ENCODE assay signal across 18 mouse cellular contexts in the genomic region with DNA sequence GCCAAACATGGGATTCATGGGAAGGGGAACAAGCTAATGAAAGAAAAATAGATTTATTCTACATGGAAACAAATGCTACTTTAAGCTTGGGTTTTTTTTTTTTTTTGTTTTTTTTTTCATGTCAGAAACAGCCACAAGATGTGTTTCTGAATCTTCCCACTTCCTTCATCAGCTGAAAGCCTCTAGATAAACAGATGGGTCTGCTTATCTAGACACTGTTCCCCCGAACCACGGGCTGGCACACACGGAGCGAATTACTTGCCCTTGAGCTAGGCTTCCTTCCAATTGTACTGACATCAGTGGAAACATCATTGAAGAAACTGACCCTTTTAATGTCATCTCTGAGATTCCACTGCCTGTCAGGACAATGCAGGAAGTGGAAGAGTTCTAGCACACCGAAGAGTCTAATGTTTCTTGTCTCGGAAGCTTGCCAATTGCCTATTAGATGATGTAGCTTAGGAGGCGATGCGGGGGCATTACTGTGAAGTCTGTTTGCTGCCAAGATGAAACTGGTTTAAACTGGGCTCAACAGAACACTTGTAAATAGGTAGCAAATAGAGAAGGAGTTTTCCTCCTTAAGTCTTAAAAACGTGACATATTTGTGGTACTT. TPM values are rescaled to one million over a fixed set of nuclear protein-coding genes. Genes with fewer than 3 reads are reported as not detected.
DNase-seq lines count a peak whose midpoint lies in the region; ATAC-seq and TF ChIP-seq lines count a peak whose summit lies in the region.
"Had no signal": no experiment of that assay in that cellular context is flagged by ENCODE, and none has a peak within 500 bp of the region (broad histone marks: within the 10 kb centered on the region; RNA-seq: fewer than 3 reads in every experiment).

No protein-coding gene starts in this region.

- H3K9me3 ChIP-seq in MEL (replicated peaks; ENCODE audit: insufficient read depth, low read length), result no peaks in the 10 kb centered on the region
- no peaks in the 10 kb centered on the region for H3K9me3 ChIP-seq in liver, embryonic 11.5 days (ENCODE audit: control insufficient read depth, low read length)
- H3K9me3 ChIP-seq in kidney, embryonic 15.5 days (replicated peaks), result no peaks in the 10 kb centered on the region; the same call in 1 of the 2 replicates
- H3K9me3 ChIP-seq: forebrain, embryonic 15.5 days; hindbrain, embryonic 10.5 days; neural tube, embryonic 12.5 days; stomach, embryonic 15.5 days had no signal

- WGBS in liver, embryonic 11.5 days, result 54% methylated on average over 9 of the region's 9 CpGs
- WGBS in kidney, embryonic 15.5 days, result 84% methylated on average over 9 of the region's 9 CpGs

- TF ChIP-seq CTCF in MEL (IDR thresholded peaks at IDR 0.05 in 2 of 3, conservative IDR thresholded peaks at IDR 0.05 in 1 of 3; ENCODE audit: control insufficient read depth in 1 of 3, insufficient read depth in 1 of 3, low read depth in 2 of 3, low read length in 3 of 3, poor library complexity in 1 of 3, severe bottlenecking in 1 of 3), result no peak

- no peak overlapping the region for H3K4me2 ChIP-seq in liver, embryonic 11.5 days
- no peak overlapping the region for H3K4me2 ChIP-seq in kidney, embryonic 15.5 days
- H3K4me2 ChIP-seq: forebrain, embryonic 15.5 days; heart, embryonic 13.5 days; neural tube, embryonic 12.5 days; stomach, embryonic 15.5 days had no signal

- peaks cover 4 to 5% of the 10 kb centered on the region in 2 experiments; a peak in 3 of 4 replicates for H3K27me3 ChIP-seq in MEL (ENCODE audit: control insufficient read depth in 1 of 2, insufficient read depth in 2 of 2, low read length in 2 of 2)
- no peaks in the 10 kb centered on the region for H3K27me3 ChIP-seq in liver, embryonic 11.5 days (replicated peaks; ENCODE audit: control insufficient read depth, insufficient read depth, low read length)
- H3K27me3 ChIP-seq in kidney, embryonic 15.5 days, result no peaks in the 10 kb centered on the region
- H3K27me3 ChIP-seq: forebrain, embryonic 15.5 days; heart, embryonic 13.5 days; neural tube, embryonic 12.5 days; stomach, embryonic 15.5 days had no signal

- ATAC-seq in liver, embryonic 11.5 days (replicated peaks; ENCODE audit: low FRiP score), result 0 out of 2 replicates have a peak, but pooled peaks have one; percentile 43
- no peak for ATAC-seq in kidney, embryonic 15.5 days (replicated peaks; ENCODE audit: low FRiP score)
- ATAC-seq: activated CD4-positive, CD25-positive, alpha-beta regulatory T cell, adult 4 months; forebrain, embryonic 15.5 days; inflammation-experienced regulatory T-cells, adult 6 months had no signal

- H3K79me2 ChIP-seq in MEL (ENCODE audit: control insufficient read depth, insufficient read depth, low read length, poor library complexity), result no peaks in the 10 kb centered on the region

- no peak overlapping the region for H3K27ac ChIP-seq in MEL (ENCODE audit: control insufficient read depth, low read depth, low read length)
- H3K27ac ChIP-seq in liver, embryonic 11.5 days (ENCODE audit: low read depth, low read length), result no peak overlapping the region
- no peak overlapping the region for H3K27ac ChIP-seq in kidney, embryonic 15.5 days
- H3K27ac ChIP-seq: forebrain, embryonic 15.5 days; heart, embryonic 13.5 days; hindbrain, embryonic 10.5 days; neural tube, embryonic 12.5 days; stomach, embryonic 15.5 days had no signal

- DNase-seq in layer of hippocampus, adult 18-20 months (ENCODE audit: low spot score in 2 of 2), result peak; percentile 56 to 71
- no peak for DNase-seq in layer of hippocampus, adult 11-12 months (ENCODE audit: low spot score)
- DNase-seq in 3T3-L1 (ENCODE audit: low read depth, low spot score) (peak; percentile 5), MEL (ENCODE audit: low read depth, low spot score) (peak; percentile 82)
- DNase-seq in liver, embryonic 11.5 days (ENCODE audit: low spot score), result no peak
- no peak for DNase-seq in urinary bladder, postnatal 10 days (ENCODE audit: low spot score)
- DNase-seq: cerebellum, adult 11-12 months; gastrocnemius, postnatal 14 days; lung, adult 2 months; thymus, postnatal 14 days had no signal

- H3K9ac ChIP-seq in MEL (ENCODE audit: control insufficient read depth, low read depth, low read length, poor library complexity, severe bottlenecking), result no peak overlapping the region
- H3K9ac ChIP-seq in liver, embryonic 11.5 days (ENCODE audit: low read depth, low read length), result no peak overlapping the region
- no peak overlapping the region for H3K9ac ChIP-seq in kidney, embryonic 15.5 days
- H3K9ac ChIP-seq: forebrain, embryonic 15.5 days; heart, embryonic 13.5 days; neural tube, embryonic 12.5 days; stomach, embryonic 15.5 days had no signal

- H3K4me3 ChIP-seq in MEL (ENCODE audit: control insufficient read depth in 1 of 2, insufficient read depth in 1 of 2, low read depth in 2 of 2, low read length in 2 of 2), result no peak overlapping the region
- no peak overlapping the region for H3K4me3 ChIP-seq in liver, embryonic 11.5 days (ENCODE audit: low read depth, low read length)
- H3K4me3 ChIP-seq in kidney, embryonic 15.5 days (replicated peaks), result no peak overlapping the region
- H3K4me3 ChIP-seq: forebrain, embryonic 15.5 days; heart, embryonic 13.5 days; hindbrain, embryonic 10.5 days; neural tube, embryonic 12.5 days; stomach, embryonic 15.5 days had no signal

- peak; percentile 92 for TF ChIP-seq EP300 in MEL (IDR thresholded peaks at IDR 0.05; ENCODE audit: low read depth in 1 of 2, low read length in 2 of 2)

- TF ChIP-seq POLR2A in MEL (IDR thresholded peaks at IDR 0.05; ENCODE audit: control insufficient read depth in 1 of 2, insufficient read depth in 1 of 2, low read depth in 1 of 2, low read length in 2 of 2, poor library complexity in 1 of 2), result no peak

- peaks cover 7 to 19% of the 10 kb centered on the region in 2 experiments for H3K4me1 ChIP-seq in MEL (ENCODE audit: control insufficient read depth in 1 of 2, insufficient read depth in 2 of 2, low read length in 2 of 2)
- H3K4me1 ChIP-seq in liver, embryonic 11.5 days (replicated peaks; ENCODE audit: control insufficient read depth, insufficient read depth, low read length), result no peaks in the 10 kb centered on the region
- H3K4me1 ChIP-seq in kidney, embryonic 15.5 days, result no peaks in the 10 kb centered on the region
- H3K4me1 ChIP-seq: heart, embryonic 13.5 days; neural tube, embryonic 12.5 days; stomach, embryonic 15.5 days had no signal

- H3K36me3 ChIP-seq in MEL (ENCODE audit: control insufficient read depth in 1 of 2, insufficient read depth in 2 of 2, low read length in 2 of 2), result peaks cover 0 to 8% of the 10 kb centered on the region in 2 experiments; a peak in 2 of 4 replicates
- H3K36me3 ChIP-seq in liver, embryonic 11.5 days (ENCODE audit: control insufficient read depth, insufficient read depth, low read length), result no peaks in the 10 kb centered on the region
- H3K36me3 ChIP-seq in kidney, embryonic 15.5 days, result no peaks in the 10 kb centered on the region
- H3K36me3 ChIP-seq: forebrain, embryonic 15.5 days; heart, embryonic 13.5 days; hindbrain, embryonic 10.5 days; neural tube, embryonic 12.5 days; stomach, embryonic 15.5 days had no signal

- no peak for TF ChIP-seq RAD21 in MEL (IDR thresholded peaks at IDR 0.05; ENCODE audit: low read depth, low read length)

TF ChIP-seq in MEL, 35 proteins besides CTCF, POLR2A, EP300 and RAD21 (continues in another document):
- peak; percentile 97 for TF ChIP-seq ZNF384 (IDR thresholded peaks at IDR 0.05; ENCODE audit: low read depth, low read length)
- TF ChIP-seq MYB (IDR thresholded peaks at IDR 0.05; ENCODE audit: low read depth, low read length), result no peak
- peak; percentile 97 for TF ChIP-seq TCF12 (IDR thresholded peaks at IDR 0.05; ENCODE audit: low read depth, low read length)
- TF ChIP-seq POLR2AphosphoS5 (IDR thresholded peaks at IDR 0.05; ENCODE audit: borderline replicate concordance, low read depth, low read length), result no peak
- peak; percentile 92 for TF ChIP-seq RCOR1 (IDR thresholded peaks at IDR 0.05; ENCODE audit: low read depth, low read length)
- TF ChIP-seq MAFK (IDR thresholded peaks at IDR 0.05; ENCODE audit: borderline replicate concordance, low read depth, low read length), result peak; percentile 65; the same call in 1 of the 2 replicates
- no peak for TF ChIP-seq E2F4 (IDR thresholded peaks at IDR 0.05; ENCODE audit: borderline replicate concordance, low read depth, low read length)
- no peak for TF ChIP-seq CHD2 (IDR thresholded peaks at IDR 0.05; ENCODE audit: low read length)
- TF ChIP-seq SIN3A (IDR thresholded peaks at IDR 0.05; ENCODE audit: low read length), result peak; percentile 82
- no peak for TF ChIP-seq UBTF (IDR thresholded peaks at IDR 0.05; ENCODE audit: borderline replicate concordance, insufficient read depth, low read depth, low read length)
- TF ChIP-seq NRF1 (IDR thresholded peaks at IDR 0.05; ENCODE audit: insufficient read depth, low read depth, low read length, poor library complexity, severe bottlenecking), result no peak
- TF ChIP-seq ZKSCAN1 (IDR thresholded peaks at IDR 0.05; ENCODE audit: low read depth, low read length), result 0 out of 2 replicates have a peak, but pooled peaks have one; percentile 29
- TF ChIP-seq NELFE (IDR thresholded peaks at IDR 0.05; ENCODE audit: low read depth, low read length), result 0 out of 2 replicates have a peak, but pooled peaks have one; percentile 25
- TF ChIP-seq POLR2AphosphoS2 (IDR thresholded peaks at IDR 0.05; ENCODE audit: low read length), result no peak
- TF ChIP-seq GATA1 (IDR thresholded peaks at IDR 0.05; ENCODE audit: low read depth, low read length), result peak; percentile 92
- TF ChIP-seq ZMIZ1 (IDR thresholded peaks at IDR 0.05; ENCODE audit: low read depth, low read length), result no peak
- no peak for TF ChIP-seq USF1 (IDR thresholded peaks at IDR 0.05; ENCODE audit: low read depth, low read length)
- 0 out of 2 replicates have a peak, but pooled peaks have one; percentile 40 for TF ChIP-seq JUND (IDR thresholded peaks at IDR 0.05; ENCODE audit: low read depth, low read length)
- no peak for TF ChIP-seq MEF2A (IDR thresholded peaks at IDR 0.05; ENCODE audit: extremely low read depth, insufficient replicate concordance, low read depth, low read length, poor library complexity, severe bottlenecking)
- TF ChIP-seq HCFC1 (IDR thresholded peaks at IDR 0.05; ENCODE audit: low read depth, low read length), result no peak
- peak; percentile 98 for TF ChIP-seq ETS1 (IDR thresholded peaks at IDR 0.05; ENCODE audit: low read depth, low read length)
- peak; percentile 43 for TF ChIP-seq KAT2A (conservative IDR thresholded peaks at IDR 0.05; ENCODE audit: low read depth, low read length)
- TF ChIP-seq MAX (IDR thresholded peaks at IDR 0.05; ENCODE audit: low read length), result peak; percentile 56; the same call in 1 of the 2 replicates

RNA-seq across cellular contexts. Expression of gene 2010300C02Rik, which starts 24.9 kb away (rescaled TPM):
- 100 to 1,000 TPM; 382 to 423 TPM for total RNA-seq in layer of hippocampus, adult 18-20 months (2021)
- total RNA-seq in MEL (2012; rRNA removed), result not detected in 2 replicates
- not detected for polyA plus RNA-seq in MEL (2012; ENCODE audit: insufficient read depth in 1 of 2, insufficient read length in 2 of 2, low read depth in 1 of 2, low replicate concordance in 2 of 2, missing spikeins in 1 of 2)
- polyA plus RNA-seq in liver, embryonic 11.5 days (2014; fragmentation: Nextera tagmentation; extraction: Ambion mirVana), result 0.58 and 0.69 TPM in 2 replicates
- 2.2 and 2.3 TPM in 2 replicates for polyA plus RNA-seq in kidney, embryonic 15.5 days (2015; fragmentation: Nextera tagmentation; extraction: Ambion mirVana)

Comparison
In these comparisons a context has a peak if more than half of its experiments do, and no peak if none do; other contexts are left out.
1. DNase-seq: peak in layer of hippocampus, adult 18-20 months (2 of 2), 3T3-L1 (single experiment) and MEL (single experiment); none in layer of hippocampus, adult 11-12 months (single experiment), liver, embryonic 11.5 days (single experiment) and urinary bladder, postnatal 10 days (single experiment).